Mouse (Mus musculus) hindbrain, embryonic 13.5 days (tissue): ENCODE measurements around the gene Ephb1. TPM values are rescaled to one million over a fixed set of nuclear protein-coding genes. Genes with fewer than 3 reads are reported as not detected.

ENCODE experiments used
- ATAC-seq: fragments of 200-750 bp; cut with Nextera tagmentation; 2 replicates; pipeline ENCODE4 v1.8.0; 2017; ENCODE audit warnings: moderate TSS enrichment; ENCODE audit not compliant: low FRiP score
- H3K27ac ChIP-seq: fragments of 300-500 bp; sonication (generic); 2 replicates; pipeline ENCODE4 v1.5.1; 2015; ENCODE audit warnings: inconsistent platforms, mild to moderate bottlenecking, moderate library complexity
- H3K27me3 ChIP-seq: fragments of 300-500 bp; sonication (generic); 2 replicates; pipeline ENCODE4 v1.6.1; 2015; ENCODE audit warnings: mild to moderate bottlenecking, inconsistent platforms
- H3K36me3 ChIP-seq: fragments of 300-500 bp; sonication (generic); 2 replicates; pipeline ENCODE4 v1.6.1; 2015; ENCODE audit warnings: mild to moderate bottlenecking, inconsistent platforms
- H3K4me1 ChIP-seq: fragments of 300-500 bp; sonication (generic); replicated peaks from 2 replicates; pipeline ENCODE4 v1.6.1; 2015; ENCODE audit warnings: inconsistent platforms
- H3K4me2 ChIP-seq: fragments of 300-500 bp; sonication (generic); 2 replicates; pipeline ENCODE4 v1.6.1; 2015; ENCODE audit warnings: inconsistent platforms, mild to moderate bottlenecking, moderate library complexity
- H3K4me3 ChIP-seq: fragments of 300-500 bp; sonication (generic); 2 replicates; pipeline ENCODE4 v1.5.1; 2015; ENCODE audit warnings: mild to moderate bottlenecking, inconsistent platforms
- H3K9ac ChIP-seq: fragments of 300-500 bp; sonication (generic); 2 replicates; pipeline ENCODE4 v1.6.1; 2015; ENCODE audit warnings: mild to moderate bottlenecking, inconsistent platforms
- H3K9me3 ChIP-seq: fragments of 300-500 bp; sonication (generic); 2 replicates; pipeline ENCODE4 v1.6.1; 2016; ENCODE audit warnings: inconsistent platforms
- WGBS: fragments of 180-500 bp; shearing (Covaris S2); methylation state at CpG from one replicate; pipeline ENCODE4 v1.1.7; 2015; 5-methylcytosine and 5-hydroxymethylcytosine counted together
- polyA plus RNA-seq: library from polyadenylated mRNA; unstranded; fragments of >200 nt; fragmentation: Nextera tagmentation; extraction: Ambion mirVana; gene quantifications from 2 replicates; pipeline ENCODE4 v1.2.1, GENCODE M21; 2015

The Ephb1 gene
- polyA plus RNA-seq, 1 experiment from 2014 or later: 45.4 TPM

- WGBS: 78% methylated on average over 7 of the region's 7 CpGs
- Histone ChIP-seq H3K9ac (no peak overlapping the region), H3K4me1 (peaks cover 8% of the 10 kb centered on the region), H3K9me3 (no peaks in the 10 kb centered on the region), H3K4me2 (no peak overlapping the region), H3K27me3 (no peaks in the 10 kb centered on the region), H3K27ac (0 out of 2 replicates have a peak overlapping the region, but pooled peaks have one; percentile 3), H3K36me3 (peaks cover 8% of the 10 kb centered on the region; the same call in 1 of the 2 replicates), H3K4me3 (no peak overlapping the region)
- no peak for ATAC-seq
These were observed 372.1 kb downstream of the Ephb1 start for GRCm38 (mm10) chr9:101982378-101982777.

- H3K9me3 ChIP-seq: no peaks in the 10 kb centered on the region
- no peak overlapping the region for H3K4me3 ChIP-seq
- H3K27me3 ChIP-seq: no peaks in the 10 kb centered on the region
- peaks cover under 1% of the 10 kb centered on the region; the same call in 1 of the 2 replicates for H3K4me1 ChIP-seq
- no peak for ATAC-seq
- no peak overlapping the region for H3K9ac ChIP-seq
- no peak overlapping the region for H3K4me2 ChIP-seq
- H3K27ac ChIP-seq: no peak overlapping the region
- 82% methylated on average over 2 of the region's 2 CpGs for WGBS
- H3K36me3 ChIP-seq: peaks cover 8% of the 10 kb centered on the region; the same call in 1 of the 2 replicates
These were observed 373.3 kb downstream of the Ephb1 start for GRCm38 (mm10) chr9:101981161-101981560.

GRCm38 (mm10) chr9:101976884-101977465 lies 377.5 kb downstream of the Ephb1 start:
- Histone ChIP-seq H3K4me2 (no peak overlapping the region), H3K9ac (no peak overlapping the region), H3K4me3 (no peak overlapping the region), H3K27me3 (no peaks in the 10 kb centered on the region), H3K4me1 (no peaks in the 10 kb centered on the region; the same call in 1 of the 2 replicates), H3K9me3 (no peaks in the 10 kb centered on the region), H3K27ac (peak overlapping the region; percentile 19; the same call in 1 of the 2 replicates), H3K36me3 (0 out of 2 replicates have a peak, but pooled peaks cover 2% of the 10 kb centered on the region)
- no peak for ATAC-seq
- 90% methylated on average over 4 of the region's 4 CpGs for WGBS

GRCm38 (mm10) chr9:101972314-101972713 lies 382.2 kb downstream of the Ephb1 start:
- H3K4me1 ChIP-seq: no peaks in the 10 kb centered on the region
- H3K4me2 ChIP-seq: no peak overlapping the region
- H3K4me3 ChIP-seq: no peak overlapping the region
- H3K27me3 ChIP-seq: no peaks in the 10 kb centered on the region
- 78% methylated on average over 8 of the region's 8 CpGs for WGBS
- no peak for ATAC-seq
- H3K9ac ChIP-seq: no peak overlapping the region
- no peak overlapping the region for H3K27ac ChIP-seq
- H3K36me3 ChIP-seq: peaks cover 18% of the 10 kb centered on the region; the same call in 1 of the 2 replicates
- H3K9me3 ChIP-seq: no peaks in the 10 kb centered on the region

DNA sequence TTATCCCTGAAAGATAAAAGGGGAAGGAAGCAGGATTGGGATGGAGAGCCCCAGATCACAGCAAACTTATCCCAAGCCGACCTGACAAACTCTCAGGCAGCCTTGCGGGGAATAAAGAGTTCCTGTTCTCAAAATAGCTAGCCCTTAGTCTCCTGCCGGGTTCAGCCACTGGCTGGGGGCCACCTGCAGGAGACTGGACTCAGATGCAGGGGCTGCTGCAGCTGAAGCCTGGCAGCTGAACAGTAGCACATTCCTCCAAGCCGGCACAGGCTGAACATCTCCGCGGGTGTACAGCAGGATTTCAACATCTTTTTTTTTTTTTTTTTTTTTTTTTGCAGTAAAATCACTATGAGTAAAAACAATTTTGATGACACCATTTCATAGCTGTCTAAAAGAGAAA lies 382.7 kb downstream of the Ephb1 start:
- Histone ChIP-seq H3K27ac (no peak overlapping the region), H3K9me3 (no peaks in the 10 kb centered on the region), H3K36me3 (peaks cover 18% of the 10 kb centered on the region; the same call in 1 of the 2 replicates), H3K4me1 (no peaks in the 10 kb centered on the region), H3K27me3 (no peaks in the 10 kb centered on the region), H3K4me3 (no peak overlapping the region), H3K9ac (no peak overlapping the region), H3K4me2 (no peak overlapping the region)
- 31% methylated on average over 6 of the region's 6 CpGs for WGBS
- ATAC-seq: no peak

DNA sequence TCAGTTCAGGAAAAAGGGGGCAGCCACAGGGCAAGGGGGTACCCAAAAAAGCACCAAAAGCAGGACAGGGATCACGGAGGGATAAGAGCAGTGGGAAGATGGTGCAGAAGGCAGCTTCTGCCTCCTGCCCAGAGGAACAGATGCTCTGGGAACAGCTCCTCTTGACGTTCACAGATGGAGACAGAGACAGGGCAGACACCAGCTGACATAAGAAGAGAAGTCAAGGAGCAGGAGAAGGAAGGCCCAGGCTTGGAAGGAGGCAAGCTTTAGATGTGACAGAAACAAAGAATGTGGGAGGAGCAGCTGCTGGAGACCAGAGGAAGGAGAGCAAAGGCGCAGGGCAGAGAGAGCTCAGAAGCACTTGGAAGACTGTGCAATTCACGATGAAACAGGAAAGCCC lies 398.3 kb downstream of the Ephb1 start:
- H3K36me3 ChIP-seq: no peaks in the 10 kb centered on the region
- peaks cover 16% of the 10 kb centered on the region for H3K4me1 ChIP-seq
- no peak overlapping the region for H3K4me2 ChIP-seq
- H3K27ac ChIP-seq: peak overlapping the region; percentile 52
- H3K4me3 ChIP-seq: no peak overlapping the region
- no peaks in the 10 kb centered on the region for H3K27me3 ChIP-seq
- H3K9me3 ChIP-seq: no peaks in the 10 kb centered on the region
- WGBS: 34% methylated on average over 4 of the region's 4 CpGs
- H3K9ac ChIP-seq: no peak overlapping the region
- ATAC-seq: no peak

DNA sequence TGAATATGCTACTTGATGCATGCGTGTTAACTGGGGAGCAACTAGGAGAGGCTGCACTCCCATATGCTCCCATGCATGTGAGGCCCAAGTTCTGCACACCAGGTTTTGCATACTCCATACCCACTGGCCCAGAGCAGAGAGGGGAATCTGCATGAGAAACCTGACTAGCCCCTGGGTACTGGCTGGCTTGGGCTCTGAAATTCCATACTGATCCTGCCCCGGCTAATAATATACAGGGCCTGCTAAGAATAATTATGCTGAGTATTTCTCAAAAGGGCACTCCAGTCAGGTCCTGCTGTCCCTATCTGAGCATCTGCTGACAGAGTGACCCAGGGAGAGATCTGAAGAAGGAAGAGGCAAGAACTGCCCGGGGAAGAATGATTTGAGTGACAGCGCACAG lies 400.0 kb downstream of the Ephb1 start:
- no peak overlapping the region for H3K9ac ChIP-seq
- no peak overlapping the region for H3K4me3 ChIP-seq
- no peak for ATAC-seq
- H3K4me2 ChIP-seq: no peak overlapping the region
- WGBS: 61% methylated on average over 4 of the region's 4 CpGs
- no peaks in the 10 kb centered on the region for H3K9me3 ChIP-seq
- no peaks in the 10 kb centered on the region for H3K27me3 ChIP-seq
- H3K36me3 ChIP-seq: no peaks in the 10 kb centered on the region
- H3K4me1 ChIP-seq: peaks cover 25% of the 10 kb centered on the region
- 0 out of 2 replicates have a peak overlapping the region, but pooled peaks have one; percentile 64 for H3K27ac ChIP-seq

- Histone ChIP-seq H3K9ac (no peak overlapping the region), H3K36me3 (no peaks in the 10 kb centered on the region), H3K9me3 (no peaks in the 10 kb centered on the region), H3K27ac (0 out of 2 replicates have a peak overlapping the region, but pooled peaks have one; percentile 5), H3K4me1 (peaks cover 20% of the 10 kb centered on the region), H3K4me2 (no peak overlapping the region), H3K4me3 (no peak overlapping the region), H3K27me3 (no peaks in the 10 kb centered on the region)
- WGBS: 8% methylated on average over 3 of the region's 3 CpGs
- no peak for ATAC-seq
These were observed 404.4 kb downstream of the Ephb1 start for GRCm38 (mm10) chr9:101950101-101950500.

GRCm38 (mm10) chr9:101945814-101946213 lies 408.7 kb downstream of the Ephb1 start:
- Histone ChIP-seq H3K27me3 (no peaks in the 10 kb centered on the region), H3K9ac (no peak overlapping the region), H3K27ac (no peak overlapping the region), H3K36me3 (no peaks in the 10 kb centered on the region), H3K9me3 (no peaks in the 10 kb centered on the region), H3K4me1 (peaks cover 35% of the 10 kb centered on the region), H3K4me2 (no peak overlapping the region), H3K4me3 (no peak overlapping the region)
- 91% methylated on average over 4 of the region's 4 CpGs for WGBS
- ATAC-seq: no peak

DNA sequence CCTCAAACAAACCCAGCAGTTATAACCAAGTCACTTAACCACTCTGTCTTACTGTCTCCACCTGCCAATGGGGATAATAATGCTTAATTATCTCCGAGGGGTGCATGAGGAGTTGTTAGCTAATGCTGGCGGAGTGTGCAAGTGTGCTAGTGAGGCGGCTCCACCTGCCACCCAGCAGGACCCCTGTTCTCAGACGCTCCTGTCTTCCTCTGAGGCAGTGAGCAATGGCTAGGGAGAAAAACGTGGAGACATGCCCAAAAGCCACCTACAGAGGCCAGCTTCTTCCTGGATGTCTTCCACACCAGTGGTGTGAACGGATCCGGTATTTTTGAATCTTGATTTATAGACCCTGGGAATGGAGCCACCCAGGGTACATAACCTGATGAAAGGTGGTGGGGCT lies 409.2 kb downstream of the Ephb1 start:
- Histone ChIP-seq H3K4me3 (no peak overlapping the region), H3K27ac (no peak overlapping the region; the same call in 1 of the 2 replicates), H3K36me3 (no peaks in the 10 kb centered on the region), H3K4me2 (no peak overlapping the region), H3K4me1 (peaks cover 33% of the 10 kb centered on the region), H3K9me3 (no peaks in the 10 kb centered on the region), H3K27me3 (no peaks in the 10 kb centered on the region), H3K9ac (no peak overlapping the region)
- no peak for ATAC-seq
- 42% methylated on average over 7 of the region's 7 CpGs for WGBS

GRCm38 (mm10) chr9:101942058-101942669 lies 412.3 kb downstream of the Ephb1 start:
- Histone ChIP-seq H3K9ac (no peak overlapping the region), H3K27me3 (no peaks in the 10 kb centered on the region), H3K4me2 (no peak overlapping the region), H3K4me1 (peaks cover 51% of the 10 kb centered on the region), H3K4me3 (no peak overlapping the region), H3K27ac (0 out of 2 replicates have a peak overlapping the region, but pooled peaks have one; percentile 69), H3K9me3 (no peaks in the 10 kb centered on the region), H3K36me3 (no peaks in the 10 kb centered on the region)
- 88% methylated on average over 9 of the region's 9 CpGs for WGBS
- ATAC-seq: no peak

DNA sequence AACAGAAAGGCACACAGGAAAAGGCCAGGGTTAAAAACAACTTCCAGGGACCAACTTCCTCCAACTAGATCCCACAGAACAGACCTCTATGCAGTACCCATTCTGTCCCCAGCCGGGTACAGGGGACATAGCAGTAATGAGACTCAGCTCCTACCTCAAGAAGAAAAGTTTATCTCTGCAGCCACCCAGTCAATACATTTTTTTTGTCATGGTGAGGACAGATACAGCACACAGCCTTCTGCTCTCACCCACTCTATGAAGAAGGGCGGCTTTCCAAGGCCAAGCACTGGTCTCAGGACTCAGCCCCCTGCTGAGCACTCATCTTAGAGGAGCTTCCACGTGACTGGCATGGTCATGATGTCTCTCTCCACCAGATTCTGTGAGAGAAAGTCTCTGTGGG lies 414.3 kb downstream of the Ephb1 start:
- WGBS: 80% methylated on average over 3 of the region's 3 CpGs
- Histone ChIP-seq H3K27ac (no peak overlapping the region), H3K4me2 (no peak overlapping the region), H3K4me3 (no peak overlapping the region), H3K4me1 (peaks cover 48% of the 10 kb centered on the region), H3K36me3 (peaks cover 4% of the 10 kb centered on the region; the same call in 1 of the 2 replicates), H3K9me3 (no peaks in the 10 kb centered on the region), H3K9ac (no peak overlapping the region), H3K27me3 (no peaks in the 10 kb centered on the region)
- ATAC-seq: no peak

- Histone ChIP-seq H3K9me3 (no peaks in the 10 kb centered on the region), H3K4me1 (peaks cover 57% of the 10 kb centered on the region), H3K4me3 (no peak overlapping the region), H3K27ac (no peak overlapping the region), H3K27me3 (no peaks in the 10 kb centered on the region), H3K9ac (no peak overlapping the region), H3K4me2 (no peak overlapping the region), H3K36me3 (peaks cover 4% of the 10 kb centered on the region; the same call in 1 of the 2 replicates)
- peak; percentile 79; the same call in 1 of the 2 replicates for ATAC-seq
- WGBS: 32% methylated on average over 5 of the region's 5 CpGs
These were observed 415.5 kb downstream of the Ephb1 start for GRCm38 (mm10) chr9:101939006-101939405.
